Mouse (Mus musculus): ENCODE measurements around the gene Glul.
"Not testable (repeated sequence)": the region's sequence is repeated elsewhere in the genome, so short reads cannot be mapped to it uniquely, and the experiment has no call there.

Glul gene

DNA sequence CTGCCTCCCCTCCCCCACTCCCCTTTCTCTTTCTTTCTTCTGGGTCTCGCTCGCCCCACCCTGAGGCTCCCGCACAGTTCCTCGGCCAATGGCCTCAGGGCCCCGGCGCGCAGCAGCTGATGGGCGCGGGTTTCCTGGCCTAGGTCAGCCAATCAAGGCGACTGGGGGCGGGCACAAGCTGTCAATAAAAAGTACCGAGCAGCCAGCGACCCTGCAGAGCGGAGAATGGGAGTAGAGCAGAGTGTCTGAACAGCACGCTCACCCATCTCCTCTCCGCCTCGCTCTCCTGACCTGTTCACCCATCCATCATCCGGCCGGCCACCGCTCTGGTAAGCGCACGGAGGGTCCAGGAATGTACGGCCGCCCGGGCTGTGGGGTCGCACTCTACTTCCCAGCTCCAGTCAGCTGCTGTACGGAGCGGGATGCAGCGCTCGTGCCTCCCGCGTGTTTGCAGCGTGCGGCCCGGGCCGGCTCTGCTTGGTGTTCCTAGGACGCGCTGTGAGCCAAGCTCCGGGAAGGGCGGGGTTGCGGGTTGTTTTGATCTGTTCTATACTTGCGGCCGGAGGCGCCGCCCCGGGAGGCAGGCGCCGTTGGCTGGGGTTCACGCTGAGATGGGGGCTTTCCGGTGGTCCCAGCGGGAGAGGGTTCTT lies at the start of gene Glul, which contains the start of gene Teddm2:
Gene Glul, plus strand, starts transcription at position 214 of the 650 bp plus-strand sequence.
Gene Teddm2, minus strand, starts transcription at position 498 of the 650 bp plus-strand sequence.
- peak; percentile 91 to 95 for DNase-seq

DNA sequence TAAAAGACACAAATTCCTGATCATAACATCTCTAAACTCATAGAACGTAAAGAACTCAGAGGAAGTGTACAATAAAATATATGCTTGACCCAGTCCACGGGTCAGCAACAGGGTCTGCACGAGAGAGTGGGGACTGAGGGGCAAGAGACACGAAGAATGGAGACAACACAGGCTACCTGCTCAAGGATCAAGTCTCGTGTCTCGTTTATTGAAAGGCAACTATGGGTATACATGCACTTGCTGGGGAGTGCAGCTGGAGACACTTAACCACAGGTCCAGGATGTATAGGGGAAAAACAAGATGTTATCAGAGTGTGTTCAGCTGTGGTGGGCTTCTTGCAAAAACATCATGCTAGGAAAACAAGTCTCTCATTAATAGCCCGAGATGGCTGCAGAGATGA lies 47.0 kb upstream of the Glul start:
- not testable (repeated sequence) for DNase-seq

DNA sequence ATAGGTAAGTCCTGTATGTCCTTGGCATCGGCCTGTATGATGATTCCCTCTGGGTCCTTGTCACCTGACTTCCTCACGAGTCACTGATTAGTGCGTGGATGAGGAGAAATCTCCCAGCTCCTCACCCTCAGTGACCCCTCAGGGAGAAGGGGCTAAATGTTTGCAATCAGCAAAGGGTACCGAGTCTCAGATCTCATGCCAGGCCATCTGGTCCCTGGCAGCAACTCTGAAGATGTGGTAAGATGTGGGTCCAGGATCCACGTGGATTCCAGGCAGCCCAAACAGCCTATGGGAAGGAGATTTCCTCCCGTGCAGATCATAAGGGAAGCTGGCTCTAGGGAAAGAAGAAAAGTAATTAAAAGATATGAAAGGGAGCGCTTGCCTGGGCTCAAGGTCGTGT lies 43.8 kb upstream of the Glul start:
- no peak for DNase-seq

DNA sequence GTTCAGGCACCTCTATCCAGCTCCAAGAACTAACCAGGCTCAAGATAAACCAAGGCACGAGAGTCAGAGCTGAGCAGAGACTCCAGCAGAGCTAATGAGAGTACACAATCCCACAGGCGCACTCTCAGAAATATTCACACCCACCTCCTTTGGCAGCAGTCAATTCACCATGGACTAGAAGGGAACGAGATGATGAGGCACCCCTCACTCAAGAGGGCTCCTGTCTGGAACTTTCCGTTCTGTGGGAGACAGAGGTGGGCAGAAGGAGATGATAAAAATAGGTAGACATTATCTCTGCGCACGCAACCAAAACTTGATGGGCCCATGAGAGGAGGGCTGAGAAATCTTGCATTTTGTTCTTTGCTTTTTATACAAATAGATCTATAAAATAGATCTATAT lies 25.7 kb upstream of the Glul start, which contains the start of gene Teddm1b:
Gene Teddm1b, plus strand, starts transcription at position 301 of the 400 bp plus-strand sequence.
- no peak for DNase-seq

DNA sequence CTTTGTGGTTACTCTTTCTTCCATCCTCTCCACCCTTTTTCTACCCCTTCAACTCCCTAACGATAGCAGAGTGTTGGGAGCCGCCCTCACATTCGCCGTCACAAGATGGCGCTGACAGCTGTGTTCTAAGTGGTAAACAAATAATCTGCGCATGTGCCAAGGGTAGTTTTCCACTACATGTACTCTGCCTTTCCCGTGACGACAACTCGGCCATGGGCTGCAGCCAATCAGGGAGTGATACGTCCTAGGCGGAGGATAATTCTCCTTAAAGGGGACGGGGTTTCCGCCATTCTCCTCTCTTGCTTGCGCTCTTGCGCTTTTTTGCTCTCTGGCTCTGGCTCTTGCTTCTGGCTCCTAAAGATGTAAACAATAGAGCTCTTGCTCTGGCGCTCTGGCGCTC lies 19.4 kb upstream of the Glul start:
- peak in 1 of 2 experiments; percentile 12 for DNase-seq

DNA sequence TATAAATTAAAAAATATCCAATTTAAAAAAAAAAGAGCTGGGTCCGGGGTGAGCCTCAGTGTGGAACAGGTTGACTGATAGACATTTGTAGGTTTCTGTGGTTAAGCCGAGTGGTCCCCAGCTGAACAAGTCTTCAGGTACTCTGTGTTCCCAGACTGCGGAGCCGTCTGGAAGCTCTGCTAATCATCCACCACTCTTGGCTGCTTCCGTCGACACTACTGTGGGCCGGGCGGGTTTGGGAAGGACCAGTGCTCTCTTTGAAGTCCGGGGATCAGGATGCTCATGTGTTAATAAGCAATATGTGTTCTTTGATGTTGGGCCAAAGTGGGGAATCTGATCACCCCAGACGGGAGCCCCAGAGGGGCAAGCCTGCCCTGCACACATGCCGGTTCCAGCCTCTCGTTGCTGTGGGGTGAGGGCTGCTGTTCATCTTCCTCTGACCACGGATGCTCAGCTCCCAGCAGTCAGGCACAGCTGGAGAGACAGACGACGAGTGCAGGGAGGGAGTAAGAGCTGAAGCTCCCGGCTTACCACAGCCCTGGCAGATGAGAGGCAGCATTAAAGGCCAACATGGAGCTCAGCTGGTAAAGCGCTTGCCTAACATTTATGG lies 13.6 kb upstream of the Glul start:
- DNase-seq, result no peak

DNA sequence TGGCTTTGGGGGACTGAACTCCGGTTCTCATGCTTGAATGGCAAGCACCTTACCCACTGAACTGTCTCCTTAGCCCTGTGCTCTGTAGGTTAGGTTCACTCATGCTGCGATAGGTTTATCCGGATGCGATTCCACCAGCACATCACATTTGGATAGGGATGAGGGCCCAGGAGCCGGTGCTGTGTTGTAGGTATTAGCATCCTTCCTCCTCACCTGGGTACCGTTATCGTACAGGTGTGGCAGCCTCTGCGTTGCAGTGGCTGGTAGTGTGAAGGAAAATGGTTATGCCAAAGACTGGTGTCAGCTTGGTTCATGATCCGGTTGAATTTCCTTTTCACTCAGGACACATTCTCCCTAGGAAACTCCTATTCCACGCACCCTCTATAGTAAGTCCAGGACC lies 9.6 kb upstream of the Glul start:
- no peak for DNase-seq

DNA sequence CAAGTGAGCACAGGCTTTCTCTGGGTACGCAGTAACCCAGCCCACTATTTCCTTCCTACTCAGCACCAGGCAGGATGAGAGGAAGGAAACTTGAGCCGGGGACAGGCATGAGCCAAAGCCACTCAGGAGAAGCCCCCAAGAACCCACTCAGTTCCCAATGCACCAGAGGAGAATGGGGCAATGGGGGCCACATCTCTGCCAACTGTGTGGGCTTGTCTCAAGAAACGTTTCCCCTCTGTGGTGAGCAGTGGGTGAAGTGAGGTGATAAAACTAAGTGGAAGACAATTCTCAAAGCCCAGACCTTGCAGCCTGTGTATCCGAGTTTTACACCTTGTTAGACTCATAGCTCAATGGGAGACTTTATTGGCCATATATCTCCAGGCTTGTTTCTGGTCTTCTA lies 8.3 kb upstream of the Glul start, which contains the start of gene Teddm1a:
Gene Teddm1a, plus strand, starts transcription at position 301 of the 400 bp plus-strand sequence.
- no peak for DNase-seq

DNA sequence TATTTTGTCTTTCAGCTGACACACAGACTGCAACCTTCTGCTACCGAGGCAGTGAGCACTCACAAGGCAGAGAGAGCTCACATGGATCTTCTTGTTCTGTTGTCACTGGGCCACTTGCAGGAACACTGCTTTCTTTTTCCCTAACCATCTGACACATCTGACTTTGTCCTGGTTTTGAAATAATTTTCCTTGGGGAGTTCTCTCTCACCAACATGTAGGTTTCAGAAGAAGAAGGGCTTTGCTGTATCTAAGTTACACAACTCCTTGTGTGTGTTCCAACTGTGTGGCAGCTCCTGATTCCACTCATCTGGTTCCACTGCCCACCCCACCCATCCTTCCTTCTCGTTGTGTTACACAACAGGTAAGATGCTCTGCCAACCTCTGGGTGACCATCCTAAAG lies 6.0 kb upstream of the Glul start:
- no peak for DNase-seq

DNA sequence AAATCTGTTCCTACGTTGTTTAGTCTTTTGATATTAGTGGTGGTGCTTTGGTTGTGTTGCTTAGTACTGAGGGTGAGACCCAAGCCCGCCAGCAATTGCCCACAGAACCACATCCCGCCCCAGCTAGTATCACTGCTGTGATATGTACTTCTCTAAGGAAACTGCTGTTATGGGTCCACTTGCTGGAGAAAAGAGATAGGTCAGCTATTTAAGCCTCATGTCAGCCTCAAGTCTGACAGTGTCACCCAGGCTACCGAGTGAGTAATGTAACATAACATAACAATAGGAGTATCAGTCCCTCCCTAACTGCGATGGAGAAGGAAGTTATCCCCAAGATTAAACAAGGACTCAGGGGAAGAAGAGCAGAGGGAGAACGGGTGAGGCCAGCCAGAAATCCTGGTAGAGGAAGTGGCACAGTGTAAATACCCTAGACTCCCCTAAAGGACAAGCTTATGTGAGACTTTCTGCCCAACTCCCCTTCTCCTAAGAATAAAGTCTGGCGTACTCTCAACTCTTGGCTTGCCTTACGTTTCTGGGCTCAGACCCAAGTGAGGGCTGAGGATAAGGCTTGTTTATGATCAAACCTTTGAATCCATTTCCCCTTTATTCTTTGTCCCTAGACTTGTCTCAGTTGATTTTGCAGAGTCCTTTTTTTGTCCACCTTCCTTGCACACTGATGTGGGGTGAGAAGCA lies 5.4 kb upstream of the Glul start:
- no peak for DNase-seq

DNA sequence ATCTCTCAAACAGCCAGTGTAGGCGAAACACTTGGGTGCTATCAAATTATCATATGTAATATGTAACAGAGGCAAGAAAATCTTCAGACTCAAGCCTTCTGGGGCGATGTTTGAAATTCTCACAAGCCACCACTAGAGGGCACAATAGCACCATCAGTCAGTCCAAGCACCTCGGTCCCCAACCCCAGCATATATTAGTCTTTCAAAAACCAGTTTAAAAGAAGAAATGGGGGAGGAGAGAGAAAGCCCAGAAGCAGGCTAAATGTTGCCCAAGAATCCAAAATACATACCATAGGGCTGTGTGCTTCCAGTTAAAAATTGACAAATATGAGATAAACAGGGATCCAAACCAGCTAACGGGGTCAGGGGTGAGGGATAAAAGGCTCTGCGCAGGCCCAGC lies 4.8 kb upstream of the Glul start:
- DNase-seq, result peak; percentile 23 to 62

DNA sequence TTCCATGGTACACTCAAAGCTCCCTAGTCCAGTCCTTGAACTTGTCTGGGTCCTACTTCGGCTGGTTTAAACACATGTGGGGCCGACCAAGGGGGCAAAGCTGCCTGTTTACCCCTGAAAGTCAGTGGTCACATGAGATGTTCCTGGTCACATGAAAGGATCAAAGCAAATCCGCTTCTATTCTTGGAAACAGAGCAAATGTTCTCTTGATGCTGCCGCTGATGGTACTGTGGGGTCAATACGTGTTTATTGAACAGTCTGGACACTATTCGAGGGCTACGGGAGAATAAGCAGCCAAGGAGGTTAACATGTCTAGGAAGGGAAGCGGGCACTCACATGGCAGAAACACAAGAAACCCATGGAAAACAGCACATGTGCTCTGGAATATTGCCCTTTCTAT lies 2.5 kb upstream of the Glul start:
- no peak for DNase-seq

DNA sequence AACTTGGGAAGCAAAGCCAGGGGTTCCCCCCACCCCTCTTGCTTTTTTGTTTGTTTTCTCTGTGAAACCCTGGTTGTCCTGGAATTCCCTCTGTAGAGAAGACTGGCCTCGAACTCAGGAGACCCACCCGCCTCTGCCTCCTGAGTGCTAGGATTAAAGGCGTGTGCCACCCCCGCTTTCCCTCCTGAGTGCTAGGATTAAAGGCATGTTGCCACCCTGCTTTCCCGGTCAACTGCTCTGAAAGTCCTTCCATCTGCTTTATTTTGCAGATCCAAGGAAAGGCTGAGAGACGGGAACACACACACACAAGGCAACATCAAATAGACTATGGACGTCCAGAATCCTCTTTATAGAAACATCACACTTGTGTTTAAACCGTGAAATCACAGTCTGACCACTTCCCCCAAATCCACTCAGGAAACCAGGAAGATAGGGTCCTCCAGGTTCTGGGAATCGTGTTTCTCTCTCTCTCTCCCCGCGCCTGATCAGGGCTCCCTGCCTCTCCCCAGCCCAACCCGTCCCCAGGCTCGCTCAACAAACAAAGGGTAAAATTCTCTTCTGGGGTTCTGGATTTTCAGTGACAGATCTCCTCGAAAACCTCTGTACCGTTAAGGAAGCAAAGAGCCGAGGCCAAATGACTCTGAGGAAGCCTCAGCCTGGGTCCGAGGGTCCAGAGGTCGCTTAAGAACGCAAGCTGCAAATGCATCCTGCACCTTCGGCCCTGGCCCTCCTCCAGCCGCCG lies 584 bp upstream of the Glul start:
- no peak for DNase-seq

DNA sequence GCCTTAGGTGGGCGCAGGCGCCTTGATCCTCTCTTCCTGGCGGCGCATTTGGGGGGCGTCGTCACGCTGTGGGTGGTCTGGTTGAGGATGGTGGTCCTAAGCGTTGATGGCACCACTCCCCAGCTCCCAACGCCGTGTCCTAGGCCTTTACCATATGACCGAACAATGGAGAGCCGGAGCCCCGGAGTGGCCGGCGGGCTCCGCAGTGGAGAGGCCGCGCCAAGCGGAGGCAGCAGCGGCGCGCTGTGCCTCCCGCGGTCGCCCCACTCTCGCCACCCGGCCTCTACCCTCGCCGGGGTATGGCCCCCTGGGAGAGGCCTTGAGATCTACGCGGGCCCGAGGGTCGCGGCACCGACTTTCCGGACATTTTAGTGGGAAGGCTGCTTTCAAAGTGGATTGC lies 637 bp downstream of the Glul start:
- DNase-seq, result no peak

DNA sequence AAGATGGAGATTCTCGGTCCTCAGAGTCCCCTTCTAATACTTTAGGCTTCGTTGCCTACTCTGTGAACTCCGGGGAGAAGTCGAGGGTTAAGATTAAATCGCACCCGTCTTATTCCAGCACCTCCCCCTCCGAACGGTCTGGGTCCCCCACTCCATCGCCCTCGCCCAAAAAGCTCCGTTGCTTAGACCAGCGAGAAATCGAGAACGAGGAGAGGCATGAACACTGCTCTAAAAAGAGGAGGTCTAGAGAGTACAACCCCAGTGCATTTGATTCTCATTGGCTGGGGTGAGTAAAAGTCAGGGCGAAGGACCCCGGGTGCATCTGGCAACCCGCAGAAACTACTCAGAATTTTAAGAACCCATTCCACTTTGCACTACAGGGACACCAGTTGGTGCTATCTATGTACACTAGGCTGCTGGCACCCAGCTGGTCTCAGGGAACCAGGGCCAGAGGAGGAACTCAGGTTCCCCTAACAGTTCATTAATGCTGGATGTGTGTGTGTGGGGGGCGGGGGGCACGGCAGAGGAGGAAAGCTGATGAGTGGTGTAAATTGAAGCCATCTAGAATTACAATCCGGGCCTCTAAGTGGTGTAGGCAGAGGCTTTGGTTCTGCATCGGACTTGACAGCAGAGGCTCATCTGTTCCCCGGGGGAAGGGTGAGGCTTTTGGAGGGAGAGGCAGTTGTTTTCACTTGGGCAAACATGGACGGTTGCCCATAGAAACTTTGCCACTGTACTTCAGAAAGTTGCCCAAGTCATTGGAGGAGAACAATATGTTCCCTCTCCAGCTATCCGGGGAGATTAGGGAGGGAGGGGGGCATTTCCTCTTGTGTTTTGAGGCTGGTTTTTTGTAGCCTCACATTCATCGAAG lies 1.4 kb downstream of the Glul start:
- DNase-seq, result no peak

DNA sequence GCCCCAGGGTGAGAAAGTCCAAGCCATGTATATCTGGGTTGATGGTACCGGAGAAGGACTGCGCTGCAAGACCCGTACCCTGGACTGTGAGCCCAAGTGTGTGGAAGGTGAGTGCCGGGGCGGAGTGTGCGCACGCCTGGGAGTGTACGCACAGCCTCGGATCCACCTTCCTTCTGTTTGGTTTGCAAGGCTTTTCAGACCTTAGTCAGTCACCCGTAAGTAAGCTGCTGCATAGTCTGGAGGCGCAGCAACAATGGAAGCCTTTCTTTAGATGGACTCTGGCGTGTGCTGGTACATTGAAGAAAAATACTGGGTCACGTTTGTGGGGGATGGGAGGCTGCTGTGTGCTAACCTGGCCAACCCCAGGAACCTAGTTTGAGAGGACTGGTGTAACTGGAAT lies 3.3 kb downstream of the Glul start:
- DNase-seq, result no peak

DNA sequence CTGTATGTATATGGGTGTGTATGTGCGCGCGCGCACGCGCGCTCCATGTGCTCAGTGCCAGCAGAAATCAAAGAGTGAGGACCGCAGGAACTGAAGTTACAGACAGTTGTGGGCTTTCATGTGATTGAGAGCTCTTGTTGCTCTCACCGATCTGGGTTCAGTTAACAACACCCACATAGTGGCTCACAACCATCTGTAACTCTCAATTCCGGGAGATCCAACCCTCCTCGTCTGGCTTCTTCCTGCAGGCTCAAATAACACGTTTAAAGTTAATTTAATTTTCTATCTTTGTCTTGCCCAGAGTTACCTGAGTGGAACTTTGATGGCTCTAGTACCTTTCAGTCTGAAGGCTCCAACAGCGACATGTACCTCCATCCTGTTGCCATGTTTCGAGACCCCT lies 4.5 kb downstream of the Glul start:
- DNase-seq, result no peak

DNA sequence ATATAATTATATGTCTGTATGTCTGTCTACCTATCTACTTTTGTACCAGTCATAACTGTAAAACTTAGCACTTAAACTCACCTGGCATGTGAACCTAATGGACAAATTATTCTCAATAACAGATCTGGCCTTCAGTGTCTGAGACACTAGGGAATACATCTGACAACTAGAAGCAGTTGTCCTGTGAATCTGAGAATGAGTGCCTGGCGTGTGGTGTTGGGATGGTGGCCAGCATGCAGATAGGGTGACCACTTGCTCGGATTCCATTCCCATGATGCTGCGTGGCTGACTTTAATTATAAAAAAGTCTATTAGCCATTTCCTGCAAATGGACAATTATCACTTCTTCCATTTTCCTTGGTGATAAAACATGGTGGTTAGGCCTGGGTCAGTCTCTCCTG lies 6.1 kb downstream of the Glul start:
- no peak for DNase-seq

DNA sequence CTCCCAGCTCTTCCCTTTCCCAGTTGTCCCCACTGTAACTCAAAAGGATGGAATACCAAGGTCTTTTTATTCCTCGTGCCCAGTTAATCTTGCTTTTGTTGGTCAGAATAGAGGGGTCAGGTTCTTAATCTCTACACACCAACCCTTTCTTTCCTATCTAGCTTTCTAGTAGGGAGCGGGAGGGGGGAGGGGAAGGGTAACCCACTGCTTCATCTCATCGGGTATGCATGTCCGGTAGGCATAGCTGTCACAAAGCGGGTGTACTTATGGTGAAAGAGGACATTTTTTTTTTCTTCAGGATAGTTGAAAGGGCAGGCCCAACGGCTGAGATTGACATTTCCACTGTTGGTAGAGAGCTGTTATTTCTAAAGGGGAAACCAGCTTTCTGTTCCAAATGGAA lies 8.5 kb downstream of the Glul start:
- no peak for DNase-seq

DNA sequence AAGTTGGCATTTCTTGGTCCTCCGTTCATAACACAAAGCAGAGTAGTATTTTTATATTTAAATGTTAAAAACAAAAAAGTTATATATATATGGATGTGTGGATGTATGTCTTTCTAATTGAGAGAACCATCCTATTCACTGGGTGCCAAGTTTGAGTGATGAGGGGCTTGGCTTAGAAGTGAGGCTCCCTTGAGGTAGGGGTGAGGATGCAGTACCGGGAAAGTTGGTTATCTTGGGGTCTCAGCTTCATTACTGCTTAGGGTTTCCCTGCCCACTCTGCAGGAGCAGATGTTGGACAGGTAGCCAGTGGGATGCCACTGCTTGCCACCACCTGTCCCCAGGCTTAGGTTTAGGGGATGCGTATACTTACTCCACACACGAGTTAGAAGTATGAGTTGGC lies 9.0 kb downstream of the Glul start:
- no peak for DNase-seq

DNA sequence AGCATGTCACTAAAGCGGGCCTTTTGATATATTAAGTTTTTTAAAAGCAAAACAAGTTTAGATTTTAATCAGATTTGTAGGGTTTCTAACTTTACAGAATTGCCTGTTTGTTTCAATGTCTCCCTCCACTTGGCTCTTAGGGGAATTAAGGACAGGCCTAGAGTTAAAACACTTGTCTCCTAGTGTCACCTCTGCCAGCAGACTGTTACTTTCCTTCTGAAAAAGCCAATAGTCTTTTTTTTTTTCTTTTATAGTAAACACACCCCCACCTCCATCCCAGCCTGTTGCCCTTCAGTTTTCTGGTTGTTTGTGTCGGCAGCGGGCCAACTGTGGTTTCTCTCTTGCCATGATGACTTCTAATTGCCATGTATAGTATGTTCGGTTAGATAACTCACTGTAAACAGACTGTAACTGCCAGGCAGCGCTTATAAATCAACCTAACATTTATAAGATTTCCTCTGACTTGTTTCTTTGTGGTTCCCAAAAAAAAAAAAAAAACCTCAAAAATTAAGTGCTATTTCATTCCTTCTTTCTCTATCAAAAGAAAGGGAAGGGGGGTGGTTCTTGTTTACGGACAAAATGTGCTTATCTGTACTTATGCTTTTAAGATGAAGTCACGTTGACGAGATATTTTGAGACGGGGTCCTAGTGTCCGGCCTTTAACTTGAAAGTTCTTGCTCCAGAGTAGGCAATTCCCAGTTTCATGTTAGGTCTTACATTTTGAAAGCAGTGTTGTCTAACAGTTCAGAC lies 9.6 kb downstream of the Glul start:
- no peak for DNase-seq

DNA sequence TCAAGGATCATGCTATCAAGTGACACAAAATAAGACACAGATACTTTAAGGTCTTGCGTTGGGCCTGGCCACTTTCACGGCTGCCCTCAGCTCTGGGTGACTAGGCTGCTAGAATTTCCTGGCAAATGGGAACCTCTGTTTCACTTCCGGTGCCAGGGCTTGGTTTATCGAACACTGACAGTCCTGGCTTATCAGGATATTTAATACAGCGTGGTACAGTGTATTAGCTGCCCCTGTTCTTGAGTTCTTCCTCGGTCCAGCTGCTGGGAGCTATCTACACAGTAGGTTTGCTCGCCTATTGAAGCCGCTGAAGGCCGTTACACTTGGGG lies 10.2 kb downstream of the Glul start:
- DNase-seq, result no peak

All from spleen, adult 18-20 months (tissue).